Mouse (Mus musculus): ENCODE measurements around the gene H2-Aa. TPM values are rescaled to one million over a fixed set of nuclear protein-coding genes. Genes with fewer than 3 reads are reported as not detected.

The H2-Aa gene
- polyA plus RNA-seq, 1 experiment from 2014 or later = 0.83 TPM

DNA sequence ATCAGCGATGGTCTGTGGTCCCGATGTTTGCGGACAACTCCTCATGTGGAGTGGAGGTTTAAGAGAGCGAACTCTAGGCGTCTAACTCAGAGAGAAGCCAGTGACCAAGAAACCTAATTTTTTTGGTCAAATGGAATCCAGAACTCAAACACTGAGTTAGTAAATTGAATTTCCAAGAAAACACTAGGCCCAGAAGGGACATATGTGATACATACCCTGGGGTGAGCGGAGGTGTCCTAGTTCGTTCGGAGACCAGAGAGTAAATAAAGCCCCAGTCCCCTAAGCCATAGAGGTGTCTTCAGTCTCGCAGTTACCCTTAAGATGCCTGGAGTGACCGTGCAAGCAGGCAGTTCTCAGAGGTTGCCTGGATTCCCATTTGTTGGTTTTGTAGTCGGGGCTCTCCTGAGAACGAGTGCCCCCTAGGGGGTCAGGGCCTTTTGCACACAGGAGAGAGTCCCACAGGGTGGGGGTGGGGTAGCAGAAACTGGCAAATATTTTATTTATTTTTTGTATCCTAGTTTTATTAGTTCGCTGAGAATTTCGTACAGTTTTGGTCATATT, 23.7 kb downstream of the H2-Aa start:
- Histone ChIP-seq H3K4me2 (ENCODE audit: low read length) (peak overlapping the region; percentile 96), H3K4me3 (replicated peaks; ENCODE audit: low read depth, low read length) (peak overlapping the region; percentile 50), H3K4me1 (ENCODE audit: control insufficient read depth, insufficient read depth, low read length) (peaks cover 8% of the 10 kb centered on the region; the same call in 1 of the 2 replicates), H3K27ac (replicated peaks; ENCODE audit: low read depth, low read length) (no peak overlapping the region), H3K9me3 (ENCODE audit: control insufficient read depth, low read length) (no peaks in the 10 kb centered on the region), H3K9ac (replicated peaks; ENCODE audit: low read length) (0 out of 2 replicates have a peak overlapping the region, but pooled peaks have one; percentile 26), H3K27me3 (ENCODE audit: control insufficient read depth, insufficient read depth, low read length) (peaks cover 22% of the 10 kb centered on the region), H3K36me3 (ENCODE audit: control insufficient read depth, insufficient read depth, low read length) (no peaks in the 10 kb centered on the region)
- 4% methylated on average over 14 of the region's 14 CpGs for WGBS
- peak; percentile 51 for DNase-seq
- ATAC-seq (ENCODE audit: low FRiP score, low TSS enrichment) = no peak

- 0 out of 2 replicates have a peak overlapping the region, but pooled peaks have one; percentile 26 for H3K9ac ChIP-seq (replicated peaks; ENCODE audit: low read length)
These were observed 24.6 kb downstream of the H2-Aa start for GRCm38 (mm10) chr17:34263068-34263467.

GRCm38 (mm10) chr17:34261502-34261901, 26.1 kb downstream of the H2-Aa start:
- 24% methylated on average over 4 of the region's 4 CpGs for WGBS
- DNase-seq = peak; percentile 93
- no peak overlapping the region for H3K4me2 ChIP-seq (ENCODE audit: low read length)

More at GRCm38 (mm10) chr17:34263068-34263467, 24.6 kb downstream of the H2-Aa start:
- Histone ChIP-seq H3K4me1 (ENCODE audit: control insufficient read depth, insufficient read depth, low read length) (peaks cover 8% of the 10 kb centered on the region; the same call in 1 of the 2 replicates), H3K27me3 (ENCODE audit: control insufficient read depth, insufficient read depth, low read length) (peaks cover 22% of the 10 kb centered on the region), H3K36me3 (ENCODE audit: control insufficient read depth, insufficient read depth, low read length) (no peaks in the 10 kb centered on the region), H3K4me3 (replicated peaks; ENCODE audit: low read depth, low read length) (peak overlapping the region; percentile 50), H3K4me2 (ENCODE audit: low read length) (peak overlapping the region; percentile 96), H3K9me3 (ENCODE audit: control insufficient read depth, low read length) (no peaks in the 10 kb centered on the region), H3K27ac (replicated peaks; ENCODE audit: low read depth, low read length) (no peak overlapping the region)
- DNase-seq (peak; percentile 92), ATAC-seq (ENCODE audit: low FRiP score, low TSS enrichment) (peak; percentile 78)
- WGBS = under 1% methylated on average over 8 of the region's 8 CpGs

DNA sequence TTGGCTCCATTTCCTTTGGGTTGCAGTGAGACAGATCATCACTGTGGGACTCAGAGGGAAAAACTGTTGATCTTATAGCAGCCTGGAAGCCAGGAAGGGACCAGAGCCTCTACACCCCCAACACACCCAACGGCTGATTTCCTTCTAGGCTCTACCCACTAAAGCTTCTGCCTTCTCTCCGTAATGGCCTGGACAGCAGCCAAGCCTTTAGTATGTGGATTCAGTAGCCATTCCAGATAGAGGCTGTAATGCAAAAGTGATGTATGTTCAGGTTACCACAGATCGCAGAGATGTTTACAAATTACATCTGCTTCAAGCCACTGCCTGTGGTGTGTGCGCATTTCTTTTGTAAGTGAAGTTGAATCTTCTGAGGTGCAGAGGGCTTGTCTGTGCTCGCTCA, 27.1 kb downstream of the H2-Aa start:
- Histone ChIP-seq H3K9ac (replicated peaks; ENCODE audit: low read length) (no peak overlapping the region), H3K27me3 (ENCODE audit: control insufficient read depth, insufficient read depth, low read length) (peaks cover 22% of the 10 kb centered on the region), H3K4me3 (replicated peaks; ENCODE audit: low read depth, low read length) (no peak overlapping the region), H3K27ac (replicated peaks; ENCODE audit: low read depth, low read length) (no peak overlapping the region), H3K4me1 (ENCODE audit: control insufficient read depth, insufficient read depth, low read length) (peaks cover 8% of the 10 kb centered on the region; the same call in 1 of the 2 replicates), H3K9me3 (ENCODE audit: control insufficient read depth, low read length) (no peaks in the 10 kb centered on the region), H3K4me2 (ENCODE audit: low read length) (no peak overlapping the region), H3K36me3 (ENCODE audit: control insufficient read depth, insufficient read depth, low read length) (no peaks in the 10 kb centered on the region)
- DNase-seq (no peak), ATAC-seq (ENCODE audit: low FRiP score, low TSS enrichment) (no peak)
- WGBS = 86% methylated on average over 5 of the region's 5 CpGs

More at GRCm38 (mm10) chr17:34261502-34261901, 26.1 kb downstream of the H2-Aa start:
- Histone ChIP-seq H3K4me3 (replicated peaks; ENCODE audit: low read depth, low read length) (no peak overlapping the region), H3K4me1 (ENCODE audit: control insufficient read depth, insufficient read depth, low read length) (peaks cover 8% of the 10 kb centered on the region; the same call in 1 of the 2 replicates), H3K36me3 (ENCODE audit: control insufficient read depth, insufficient read depth, low read length) (no peaks in the 10 kb centered on the region), H3K27me3 (ENCODE audit: control insufficient read depth, insufficient read depth, low read length) (peaks cover 22% of the 10 kb centered on the region), H3K27ac (replicated peaks; ENCODE audit: low read depth, low read length) (no peak overlapping the region), H3K9me3 (ENCODE audit: control insufficient read depth, low read length) (no peaks in the 10 kb centered on the region), H3K9ac (replicated peaks; ENCODE audit: low read length) (no peak overlapping the region)
- peak; percentile 57; the same call in 1 of the 2 replicates for ATAC-seq (ENCODE audit: low FRiP score, low TSS enrichment)

GRCm38 (mm10) chr17:34257594-34258375, 29.8 kb downstream of the H2-Aa start, which contains the start of gene H2-Ab1:
H2-Ab1 (plus strand) TSS chr17:34257689.
- DNase-seq (peak; percentile 78), ATAC-seq (ENCODE audit: low FRiP score, low TSS enrichment) (no peak)
- H3K27me3 ChIP-seq (ENCODE audit: control insufficient read depth, insufficient read depth, low read length) = no peaks in the 10 kb centered on the region; the same call in 1 of the 2 replicates
- no peak within 1 kb of the TSS for H3K27ac ChIP-seq (replicated peaks; ENCODE audit: low read depth, low read length)
- H3K4me3 ChIP-seq (replicated peaks; ENCODE audit: low read depth, low read length) = no peak within 1 kb of the TSS
- H3K4me1 ChIP-seq (ENCODE audit: control insufficient read depth, insufficient read depth, low read length) = no peaks in the 10 kb centered on the region
- no peak within 1 kb of the TSS for H3K4me2 ChIP-seq (ENCODE audit: low read length)
- 68% methylated on average over 11 of the region's 11 CpGs for WGBS
- no peaks in the 10 kb centered on the region for H3K36me3 ChIP-seq (ENCODE audit: control insufficient read depth, insufficient read depth, low read length)
- H3K9me3 ChIP-seq (ENCODE audit: control insufficient read depth, low read length) = no peaks in the 10 kb centered on the region
- H3K9ac ChIP-seq (replicated peaks; ENCODE audit: low read length) = no peak within 1 kb of the TSS

- no peak for DNase-seq
- H3K27ac ChIP-seq (replicated peaks; ENCODE audit: low read depth, low read length) = no peak overlapping the region
- H3K4me3 ChIP-seq (replicated peaks; ENCODE audit: low read depth, low read length) = no peak overlapping the region
- H3K27me3 ChIP-seq (ENCODE audit: control insufficient read depth, insufficient read depth, low read length) = no peaks in the 10 kb centered on the region
- H3K9ac ChIP-seq (replicated peaks; ENCODE audit: low read length) = no peak overlapping the region
- ATAC-seq (ENCODE audit: low FRiP score, low TSS enrichment) = no peak
- WGBS = 85% methylated on average over 5 of the region's 5 CpGs
- no peaks in the 10 kb centered on the region for H3K4me1 ChIP-seq (ENCODE audit: control insufficient read depth, insufficient read depth, low read length)
- H3K36me3 ChIP-seq (ENCODE audit: control insufficient read depth, insufficient read depth, low read length) = no peaks in the 10 kb centered on the region
- no peak overlapping the region for H3K4me2 ChIP-seq (ENCODE audit: low read length)
- no peaks in the 10 kb centered on the region for H3K9me3 ChIP-seq (ENCODE audit: control insufficient read depth, low read length)
These were observed 31.1 kb downstream of the H2-Aa start for GRCm38 (mm10) chr17:34256501-34256900.

GRCm38 (mm10) chr17:34251666-34252065, 36.0 kb downstream of the H2-Aa start:
- Histone ChIP-seq H3K9me3 (ENCODE audit: control insufficient read depth, low read length) (no peaks in the 10 kb centered on the region), H3K27ac (replicated peaks; ENCODE audit: low read depth, low read length) (no peak overlapping the region), H3K36me3 (ENCODE audit: control insufficient read depth, insufficient read depth, low read length) (no peaks in the 10 kb centered on the region), H3K27me3 (ENCODE audit: control insufficient read depth, insufficient read depth, low read length) (no peaks in the 10 kb centered on the region), H3K4me3 (replicated peaks; ENCODE audit: low read depth, low read length) (no peak overlapping the region), H3K9ac (replicated peaks; ENCODE audit: low read length) (no peak overlapping the region), H3K4me2 (ENCODE audit: low read length) (no peak overlapping the region), H3K4me1 (ENCODE audit: control insufficient read depth, insufficient read depth, low read length) (no peaks in the 10 kb centered on the region)
- 41% methylated on average over 4 of the region's 4 CpGs for WGBS
- no peak for ATAC-seq (ENCODE audit: low FRiP score, low TSS enrichment)
- no peak for DNase-seq

- DNase-seq = peak; percentile 91
- H3K27me3 ChIP-seq (ENCODE audit: control insufficient read depth, insufficient read depth, low read length) = no peaks in the 10 kb centered on the region
- H3K4me3 ChIP-seq (replicated peaks; ENCODE audit: low read depth, low read length) = no peak overlapping the region
- H3K36me3 ChIP-seq (ENCODE audit: control insufficient read depth, insufficient read depth, low read length) = no peaks in the 10 kb centered on the region
- H3K4me2 ChIP-seq (ENCODE audit: low read length) = no peak overlapping the region
- no peak overlapping the region for H3K9ac ChIP-seq (replicated peaks; ENCODE audit: low read length)
- no peak overlapping the region for H3K27ac ChIP-seq (replicated peaks; ENCODE audit: low read depth, low read length)
- no peak; the same call in 1 of the 2 replicates for ATAC-seq (ENCODE audit: low FRiP score, low TSS enrichment)
- H3K9me3 ChIP-seq (ENCODE audit: control insufficient read depth, low read length) = no peaks in the 10 kb centered on the region
- WGBS = 19% methylated on average over 4 of the region's 4 CpGs
- H3K4me1 ChIP-seq (ENCODE audit: control insufficient read depth, insufficient read depth, low read length) = no peaks in the 10 kb centered on the region
These were observed 37.7 kb downstream of the H2-Aa start for GRCm38 (mm10) chr17:34249878-34250277.
